Mouse (Mus musculus) ES-Bruce4 (cell line): ENCODE data around the gene Rrp7a. TPM values are rescaled to one million over a fixed set of nuclear protein-coding genes. Genes with fewer than 3 reads are reported as not detected.

Experiments used
- H3K27ac ChIP-seq: 2 replicates; pipeline ENCODE4 v1.5.1; 2012; ENCODE audit warnings: low read length, inconsistent platforms; ENCODE audit not compliant: insufficient read depth
- H3K27me3 ChIP-seq: 2 replicates; pipeline ENCODE4 v1.6.1; 2012; ENCODE audit warnings: mild to moderate bottlenecking, low read length, inconsistent platforms; ENCODE audit not compliant: control insufficient read depth, poor library complexity, insufficient read depth, severe bottlenecking
- H3K36me3 ChIP-seq: 2 replicates; pipeline ENCODE4 v1.6.1; 2012; ENCODE audit warnings: inconsistent platforms, mild to moderate bottlenecking, low read length, moderate library complexity; ENCODE audit not compliant: control insufficient read depth, poor library complexity, insufficient read depth, severe bottlenecking
- H3K4me1 ChIP-seq: one replicate; pipeline ENCODE4 v1.8.1; 2011; ENCODE audit warnings: low read length; ENCODE audit not compliant: control insufficient read depth, insufficient read depth
- H3K4me3 ChIP-seq: 2 replicates; pipeline ENCODE4 v1.5.1; 2011; ENCODE audit warnings: low read depth, mild to moderate bottlenecking, low read length
- H3K9ac ChIP-seq: 2 replicates; pipeline ENCODE4 v1.6.1; 2012; ENCODE audit warnings: low read depth, mild to moderate bottlenecking, inconsistent platforms; ENCODE audit not compliant: poor library complexity, severe bottlenecking
- H3K9me3 ChIP-seq: replicated peaks from 2 replicates; pipeline ENCODE4 v1.6.1; 2012; ENCODE audit warnings: mild to moderate bottlenecking, low read length, inconsistent platforms; ENCODE audit not compliant: control insufficient read depth, poor library complexity, insufficient read depth, severe bottlenecking
- CTCF ChIP-seq: IDR thresholded peaks from one replicate; pipeline ENCODE4 v1.8.1; 2011; ENCODE audit warnings: low read depth, low read length
- EP300 ChIP-seq: IDR thresholded peaks from 2 replicates; pipeline ENCODE4 v1.6.1; 2011; ENCODE audit warnings: low read depth, low read length; ENCODE audit not compliant: insufficient read depth
- POLR2A ChIP-seq: IDR thresholded peaks from one replicate; pipeline ENCODE4 v1.8.1; 2011; ENCODE audit warnings: low read length; ENCODE audit not compliant: insufficient read depth
- polyA plus RNA-seq: library from polyadenylated mRNA; stranded (reverse); fragments of >200 nt; gene quantifications from 2 replicates; pipeline ENCODE4 v1.2.4, GENCODE M21; 2011; ENCODE audit warnings: low read depth; ENCODE audit not compliant: missing spikeins, insufficient read depth, insufficient read length

The Rrp7a gene
- polyA plus RNA-seq, 1 experiment = 90.8 TPM

DNA sequence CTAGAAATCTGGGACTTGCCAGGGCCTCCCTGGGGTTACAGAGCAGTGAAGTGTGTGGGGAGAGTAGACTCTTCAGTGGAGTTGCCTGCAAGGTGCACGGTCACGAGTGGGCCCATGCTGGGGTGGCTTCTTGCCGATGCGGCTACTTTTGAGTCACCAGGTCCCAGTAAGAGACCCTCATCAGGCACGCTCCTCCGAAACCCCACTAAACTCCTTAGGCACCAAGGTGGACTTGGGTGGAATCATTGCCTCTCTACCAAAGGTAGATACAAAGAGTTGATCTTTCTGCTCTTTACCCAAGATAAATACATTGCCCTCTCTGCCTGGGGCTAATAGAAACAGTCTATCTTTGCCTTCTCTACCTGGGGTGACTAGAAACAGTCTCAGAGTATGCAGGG is 35.1 kb upstream of the Rrp7a start:
- H3K4me1 ChIP-seq = no peaks in the 10 kb centered on the region
- no peak overlapping the region for H3K9ac ChIP-seq
- H3K36me3 ChIP-seq = peaks cover 2% of the 10 kb centered on the region; the same call in 1 of the 2 replicates
- H3K27me3 ChIP-seq = no peaks in the 10 kb centered on the region
- no peak overlapping the region for H3K4me3 ChIP-seq
- no peak for TF ChIP-seq EP300
- H3K27ac ChIP-seq = peak overlapping the region; percentile 15
- no peaks in the 10 kb centered on the region for H3K9me3 ChIP-seq

DNA sequence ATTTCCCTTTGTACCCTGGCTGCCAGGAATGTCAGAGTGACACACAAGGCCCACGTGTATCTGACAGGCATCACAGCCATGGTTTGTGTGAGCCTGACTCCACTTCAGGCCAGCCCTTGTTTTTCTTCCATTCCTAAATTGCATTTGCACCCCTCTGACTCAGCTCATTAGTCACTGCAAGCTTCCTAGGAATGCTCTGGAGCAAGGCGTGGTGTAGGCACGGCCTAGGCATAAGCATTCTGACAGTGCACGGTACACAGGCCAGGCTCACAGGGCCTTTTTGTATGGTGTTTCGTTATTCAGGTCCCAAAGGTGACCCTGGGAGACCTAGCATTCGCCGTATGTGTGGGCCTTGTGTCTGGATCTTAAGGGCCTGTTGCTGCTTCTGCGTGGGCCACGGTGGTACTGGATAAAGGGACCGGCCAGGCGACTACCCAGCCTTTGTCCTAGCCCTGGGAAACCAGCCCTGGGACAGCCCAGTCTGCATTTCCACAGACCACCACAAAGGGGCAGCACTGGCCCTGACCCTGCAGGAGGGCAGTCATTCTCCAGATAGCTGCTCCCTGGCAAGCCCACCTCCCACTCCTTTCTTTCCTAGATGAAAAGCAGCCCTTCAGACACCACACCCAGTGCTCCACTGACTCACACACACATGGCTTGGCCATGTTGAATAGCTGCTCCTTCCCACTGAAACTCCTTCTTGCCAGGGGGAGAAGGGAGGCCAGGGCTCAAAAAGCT is 34.5 kb upstream of the Rrp7a start:
- no peaks in the 10 kb centered on the region for H3K4me1 ChIP-seq
- peak overlapping the region; percentile 15; the same call in 1 of the 2 replicates for H3K27ac ChIP-seq
- TF ChIP-seq EP300 (0 out of 2 replicates have a peak, but pooled peaks have one; percentile 44), POLR2A (no peak), CTCF (peak; percentile 90)
- H3K36me3 ChIP-seq = peaks cover under 1% of the 10 kb centered on the region; the same call in 1 of the 2 replicates
- H3K4me3 ChIP-seq = no peak overlapping the region
- no peaks in the 10 kb centered on the region for H3K9me3 ChIP-seq
- H3K9ac ChIP-seq = no peak overlapping the region
- H3K27me3 ChIP-seq = no peaks in the 10 kb centered on the region

DNA sequence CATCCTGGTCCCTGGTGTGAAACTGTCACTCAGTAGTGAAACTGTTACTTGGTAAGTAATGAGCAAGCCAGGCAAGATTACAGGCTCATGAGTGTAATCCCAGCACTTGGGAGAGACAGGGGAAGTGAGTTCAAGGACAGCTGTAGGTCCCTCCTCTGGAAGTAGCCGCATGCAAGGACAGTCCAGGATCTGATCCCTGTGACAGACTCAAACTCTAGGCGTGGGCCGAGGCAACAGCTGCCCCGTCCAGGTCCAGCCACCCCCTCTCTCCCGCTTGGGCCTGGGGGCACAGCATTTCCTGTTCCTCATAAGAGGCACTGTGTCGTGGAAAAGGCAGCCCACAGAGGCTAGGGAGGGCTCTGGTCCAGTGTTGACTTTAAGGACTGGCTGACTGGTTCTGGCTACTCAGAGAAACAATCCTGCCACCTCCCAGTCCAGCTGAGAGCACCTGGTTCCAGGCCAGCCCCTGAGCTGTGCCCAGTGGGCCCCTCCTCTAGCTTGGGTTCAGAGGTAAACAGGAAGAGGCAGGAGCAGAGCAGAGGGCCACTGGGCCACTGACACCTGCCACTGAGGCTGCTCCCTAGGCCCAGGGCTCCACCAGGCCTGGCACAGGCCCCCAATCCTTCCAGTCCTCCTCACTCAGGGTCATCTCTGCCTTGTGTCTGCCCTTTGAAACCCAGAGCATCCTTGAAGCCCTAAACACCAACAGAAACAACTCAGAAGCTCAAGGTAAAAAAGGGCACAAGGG is 33.2 kb upstream of the Rrp7a start:
- H3K4me1 ChIP-seq = no peaks in the 10 kb centered on the region
- H3K36me3 ChIP-seq = no peaks in the 10 kb centered on the region; the same call in 1 of the 2 replicates
- H3K9me3 ChIP-seq = no peaks in the 10 kb centered on the region
- no peak overlapping the region for H3K9ac ChIP-seq
- TF ChIP-seq CTCF (no peak), EP300 (no peak), POLR2A (no peak)
- no peak overlapping the region for H3K27ac ChIP-seq
- no peaks in the 10 kb centered on the region for H3K27me3 ChIP-seq
- no peak overlapping the region for H3K4me3 ChIP-seq

DNA sequence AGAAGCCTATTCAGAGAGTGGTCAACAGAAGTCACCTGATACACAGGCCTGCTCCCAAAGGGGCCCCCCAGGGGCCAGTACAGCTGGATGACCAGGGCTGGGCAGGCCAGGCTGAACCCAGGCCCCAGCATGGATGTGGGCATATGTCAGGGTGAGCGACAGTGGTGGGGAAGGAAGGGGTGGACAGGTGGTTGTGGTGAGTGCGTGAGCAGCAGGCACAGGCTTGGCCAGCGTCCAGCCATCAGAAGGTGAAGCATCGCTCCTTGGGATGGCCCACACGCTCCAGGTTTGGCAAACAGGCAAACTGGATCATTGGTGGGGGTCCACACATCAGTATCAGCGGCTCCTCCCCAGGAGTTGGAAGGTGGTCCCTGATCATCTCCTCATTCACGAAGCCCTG is 31.7 kb upstream of the Rrp7a start:
- no peak overlapping the region for H3K4me3 ChIP-seq
- TF ChIP-seq POLR2A (no peak), EP300 (no peak), CTCF (no peak)
- no peaks in the 10 kb centered on the region for H3K36me3 ChIP-seq
- H3K27ac ChIP-seq = no peak overlapping the region
- no peaks in the 10 kb centered on the region for H3K4me1 ChIP-seq
- H3K9ac ChIP-seq = no peak overlapping the region
- H3K9me3 ChIP-seq = no peaks in the 10 kb centered on the region
- no peaks in the 10 kb centered on the region for H3K27me3 ChIP-seq

GRCm38 (mm10) chr15:83150694-83151093 is 28.1 kb upstream of the Rrp7a start:
- no peaks in the 10 kb centered on the region for H3K27me3 ChIP-seq
- H3K36me3 ChIP-seq = peaks cover 10% of the 10 kb centered on the region
- no peaks in the 10 kb centered on the region for H3K4me1 ChIP-seq
- H3K9me3 ChIP-seq = no peaks in the 10 kb centered on the region
- no peak overlapping the region for H3K9ac ChIP-seq
- no peak for TF ChIP-seq CTCF
- no peak for TF ChIP-seq POLR2A
- no peak overlapping the region for H3K4me3 ChIP-seq
- H3K27ac ChIP-seq = no peak overlapping the region

- Histone ChIP-seq H3K4me3 (peak overlapping the region; percentile 41), H3K4me1 (no peaks in the 10 kb centered on the region), H3K27me3 (no peaks in the 10 kb centered on the region), H3K9me3 (no peaks in the 10 kb centered on the region), H3K36me3 (peaks cover 12% of the 10 kb centered on the region), H3K27ac (peak overlapping the region; percentile 96), H3K9ac (peak overlapping the region; percentile 58)
- TF ChIP-seq POLR2A (no peak), CTCF (no peak), EP300 (no peak)
Measured at GRCm38 (mm10) chr15:83150073-83150442, 27.5 kb upstream of the Rrp7a start.
